Comparison of ENCODE assay signal across 8 mouse cellular contexts in the genomic region with DNA sequence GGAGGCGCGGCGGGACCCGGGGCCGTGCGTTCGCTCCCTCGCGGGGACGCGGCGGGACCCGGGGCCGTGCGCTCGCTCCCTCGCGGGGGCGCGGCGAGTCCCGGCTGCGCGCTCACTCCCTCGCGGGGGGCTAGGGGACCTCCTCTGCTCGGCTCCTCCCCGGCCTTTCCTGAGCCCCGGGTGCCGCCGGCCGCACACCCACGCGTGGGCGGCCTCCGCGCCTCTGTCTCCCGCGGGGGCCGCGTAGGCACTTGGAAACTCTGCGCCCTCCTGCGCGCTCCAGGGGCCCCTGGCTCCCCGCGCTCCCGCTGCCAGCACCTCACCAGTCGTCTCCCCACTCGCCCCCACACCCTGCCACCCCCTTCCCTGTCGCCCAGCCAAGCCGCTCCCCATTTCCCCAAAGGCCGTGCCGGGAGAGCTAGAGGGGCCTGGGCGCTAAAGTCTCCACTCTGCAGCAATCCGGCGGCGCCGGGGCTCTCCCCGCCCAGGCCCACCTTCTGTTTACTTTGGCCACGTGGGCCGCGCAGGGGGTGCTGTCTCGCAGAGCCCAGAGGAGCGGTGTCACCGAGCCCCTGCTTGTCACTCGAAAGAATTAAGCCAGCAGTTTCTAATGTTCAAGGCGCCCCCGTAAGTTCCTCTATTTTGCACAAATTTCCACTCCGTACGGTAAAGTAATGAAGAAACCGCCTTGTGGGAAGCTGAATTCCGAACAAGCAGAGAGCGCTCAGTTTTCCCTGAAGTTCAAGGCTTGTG. TPM values are rescaled to one million over a fixed set of nuclear protein-coding genes. Genes with fewer than 3 reads are reported as not detected.
DNase-seq lines count a peak whose midpoint lies in the region; ATAC-seq and TF ChIP-seq lines count a peak whose summit lies in the region.

A gene (minus strand): TSS at position 589 of the 753 bp plus-strand sequence.

- H3K4me1 ChIP-seq in hindbrain, embryonic 15.5 days (replicated peaks): peaks cover 25% of the 10 kb centered on the region

- TF ChIP-seq CTCF in left cerebral cortex, adult 2 months (IDR thresholded peaks at IDR 0.05): no peak; the same call in 1 of the 2 replicates

- no peaks in the 10 kb centered on the region for H3K27me3 ChIP-seq in hindbrain, embryonic 15.5 days

- intact Hi-C loops in left cerebral cortex, adult 2 months (cut with DNase I): loop anchor here (1.0 to 10.0 kb wide), 9 partner anchors 56 to 1900 kb away; a partner anchor contains a TSS

- WGBS in hindbrain, embryonic 15.5 days: under 1% methylated on average over 38 of the region's 73 CpGs

- peak within 1 kb of the TSS; percentile 81 for H3K9ac ChIP-seq in hindbrain, embryonic 15.5 days

- H3K9me3 ChIP-seq in hindbrain, embryonic 15.5 days: no peaks in the 10 kb centered on the region

- peak within 1 kb of the TSS; percentile 77 for H3K4me3 ChIP-seq in hindbrain, embryonic 15.5 days
- H3K4me3 ChIP-seq in left cerebral cortex, adult 2 months: peak within 1 kb of the TSS; percentile 79

- DNase-seq in MEL-GATA-1-ER (ENCODE audit: extremely low read depth, low read depth): peak; percentile 74
- peak; percentile 38 to 51 for DNase-seq in cerebellum, postnatal 36 days
- DNase-seq in gastrocnemius, adult 18-20 months (ENCODE audit: low spot score): peak; percentile 31
- peak; percentile 69 for DNase-seq in left cerebral cortex, adult 2 months (ENCODE audit: extremely low spot score in 1 of 2, low spot score in 2 of 2)
- DNase-seq in lung, postnatal 4 days: peak; percentile 72 to 80
- peak; percentile 60 for DNase-seq in retina, postnatal 7 days (ENCODE audit: low read depth, low spot score)
- peak; percentile 61 for DNase-seq in urinary bladder, postnatal 14 days (ENCODE audit: low spot score)

- ATAC-seq in hindbrain, embryonic 15.5 days (ENCODE audit: low FRiP score, low read depth): peak; percentile 54; the same call in 1 of the 2 replicates

- H3K27ac ChIP-seq in hindbrain, embryonic 15.5 days (replicated peaks): peak within 1 kb of the TSS; percentile 97
- H3K27ac ChIP-seq in left cerebral cortex, adult 2 months: peak within 1 kb of the TSS; percentile 99

- peak within 1 kb of the TSS; percentile 64 for H3K4me2 ChIP-seq in hindbrain, embryonic 15.5 days

- H3K36me3 ChIP-seq in hindbrain, embryonic 15.5 days: no peaks in the 10 kb centered on the region

RNA-seq across cellular contexts. Expression of the gene that starts here (rescaled TPM):
- total RNA-seq in gastrocnemius, adult 18-20 months (2021): 10 to 100 TPM; 14.3 to 18.2 TPM
- polyA plus RNA-seq in hindbrain, embryonic 15.5 days (2015; fragmentation: Nextera tagmentation; extraction: Ambion mirVana): 14.0 and 17.2 TPM in 2 replicates
- total RNA-seq in left cerebral cortex, adult 2 months (2021): 10 to 100 TPM; 47.9 to 58.6 TPM

Comparison
In these comparisons a context has a peak if more than half of its experiments do, and no peak if none do; other contexts are left out.
1. Peak in every context shown above with its lines: DNase-seq, ATAC-seq, H3K4me3 ChIP-seq and H3K27ac ChIP-seq.